Mouse (Mus musculus): ENCODE results near the gene Tpmt. TPM values are rescaled to one million over a fixed set of nuclear protein-coding genes. Genes with fewer than 3 reads are reported as not detected.

The Tpmt gene
- polyA plus RNA-seq, 1 experiment from 2014 or later, result 3.6 TPM

DNA sequence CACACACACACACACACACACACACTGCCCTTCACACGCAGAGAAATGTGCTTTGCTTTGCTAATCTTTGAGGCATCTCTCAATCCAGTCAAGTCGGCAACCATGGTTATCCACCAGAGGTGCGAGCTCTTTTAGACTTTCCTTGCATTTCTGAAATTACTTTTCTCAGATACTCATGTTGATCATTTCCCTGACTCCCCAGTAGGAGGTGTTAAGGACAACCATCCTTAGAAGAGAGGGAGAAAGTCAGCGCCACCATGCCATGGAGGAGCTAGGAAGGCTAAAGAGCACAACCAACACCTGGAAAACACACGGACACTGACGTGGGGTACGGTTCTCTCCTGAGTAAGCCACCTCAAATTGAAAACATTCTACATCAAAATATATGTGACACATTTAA lies 68.0 kb downstream of the Tpmt start:
- Histone ChIP-seq H3K36me3 (ENCODE audit: inconsistent target) (no peaks in the 10 kb centered on the region), H3K79me2 (ENCODE audit: inconsistent target) (no peaks in the 10 kb centered on the region), H3K27ac (no peak overlapping the region), H3K4me3 (ENCODE audit: inconsistent target) (no peak overlapping the region)
- 83% methylated on average over 7 of the region's 7 CpGs for whole genome bisulfite sequencing (ENCODE audit: missing documents)

- H3K4me3 ChIP-seq (ENCODE audit: inconsistent target), result no peak overlapping the region
- H3K79me2 ChIP-seq (ENCODE audit: inconsistent target), result no peaks in the 10 kb centered on the region
- no peaks in the 10 kb centered on the region for H3K36me3 ChIP-seq (ENCODE audit: inconsistent target)
- 36% methylated on average over 4 of the region's 4 CpGs for WGBS (ENCODE audit: missing documents)
- H3K27ac ChIP-seq, result no peak overlapping the region
Observed at GRCm38 (mm10) chr13:46975930-46976329, 68.6 kb downstream of the Tpmt start.

DNA sequence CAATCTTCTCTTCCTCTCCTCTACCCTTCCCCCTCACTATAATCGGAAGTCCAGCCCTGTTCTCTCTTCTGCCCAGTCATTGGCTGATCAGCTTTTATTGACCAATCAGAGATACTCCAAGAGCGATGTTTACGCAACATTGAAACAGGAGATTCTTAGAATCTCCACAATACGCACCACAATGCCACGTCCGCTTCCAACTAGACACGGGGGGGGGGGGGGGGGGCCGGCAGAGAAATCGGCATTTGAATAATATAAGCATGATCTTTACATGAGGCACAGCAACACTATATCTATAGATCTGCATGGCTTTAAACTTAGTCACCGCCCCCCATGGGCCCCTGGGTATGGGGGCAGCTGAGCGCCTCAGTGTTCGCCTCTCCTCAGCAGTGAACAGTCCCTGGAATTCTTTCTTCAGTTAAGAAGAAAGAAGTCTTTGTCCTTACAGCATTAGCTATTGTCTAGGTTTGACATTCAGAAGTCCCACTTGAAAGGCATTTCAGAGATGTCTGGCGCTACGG lies 69.4 kb downstream of the Tpmt start:
- Histone ChIP-seq H3K27ac (no peak overlapping the region), H3K4me3 (ENCODE audit: inconsistent target) (no peak overlapping the region), H3K36me3 (ENCODE audit: inconsistent target) (no peaks in the 10 kb centered on the region), H3K79me2 (ENCODE audit: inconsistent target) (no peaks in the 10 kb centered on the region)
- WGBS (ENCODE audit: missing documents), result 61% methylated on average over 13 of the region's 14 CpGs

Other genes with a start within 250 kb of the Tpmt start
- gene Kif13a, start 114.9 kb downstream of the Tpmt start, polyA plus RNA-seq (2018), result 14.0 to 19.7 TPM (median 18.0 TPM) in 3 replicates
- 1.5 to 3.3 TPM (median 1.6 TPM) in 3 replicates for gene Nhlrc1, start 29.9 kb downstream of the Tpmt start, polyA plus RNA-seq (2018)
- 7.2 to 10.2 TPM (median 8.4 TPM) in 3 replicates for gene Kdm1b, start 1.2 kb downstream of the Tpmt start, polyA plus RNA-seq (2018)
- 137 to 145 TPM (median 138 TPM) in 3 replicates for gene Dek, start 61.5 kb upstream of the Tpmt start, polyA plus RNA-seq (2018)
- gene Rnf144b, start 77.9 kb upstream of the Tpmt start, polyA plus RNA-seq (2018), result 18.6 to 49.6 TPM (median 33.3 TPM) in 3 replicates

Measured in macrophage (primary cell).